Mouse (Mus musculus): ENCODE results near the gene Morc1. TPM values are rescaled to one million over a fixed set of nuclear protein-coding genes. Genes with fewer than 3 reads are reported as not detected.

Morc1 gene
- polyA plus RNA-seq, 1 experiment from 2014 or later = not detected

GRCm38 (mm10) chr16:48678029-48678428 is 247.0 kb downstream of the Morc1 start:
- H3K36me3 ChIP-seq (ENCODE audit: control insufficient read depth, insufficient read depth, low read length) = no peaks in the 10 kb centered on the region
- H3K4me2 ChIP-seq (replicated peaks; ENCODE audit: low read depth, low read length) = no peak overlapping the region
- H3K4me3 ChIP-seq (ENCODE audit: low read length) = no peak overlapping the region
- no peak for ATAC-seq (ENCODE audit: low FRiP score, low TSS enrichment)
- H3K27ac ChIP-seq (ENCODE audit: low read depth, low read length) = no peak overlapping the region
- no peaks in the 10 kb centered on the region for H3K4me1 ChIP-seq (ENCODE audit: control insufficient read depth, insufficient read depth, low read length)
- H3K9ac ChIP-seq (ENCODE audit: low read depth, low read length) = no peak overlapping the region
- WGBS = 71% methylated on average over 1 of the region's 1 CpGs
- H3K27me3 ChIP-seq (ENCODE audit: control insufficient read depth, insufficient read depth, low read length) = no peaks in the 10 kb centered on the region
- no peaks in the 10 kb centered on the region for H3K9me3 ChIP-seq (ENCODE audit: control insufficient read depth, low read length)

Other genes starting within 250 kb of the Morc1 start
- not detected in 2 replicates for gene Dppa4, start 147.5 kb upstream of the Morc1 start, polyA plus RNA-seq (2014; fragmentation: Nextera tagmentation; extraction: Ambion mirVana)
- gene Dppa2, start 127.3 kb upstream of the Morc1 start, polyA plus RNA-seq (2014; fragmentation: Nextera tagmentation; extraction: Ambion mirVana) = not detected in 2 replicates
- not detected in 2 replicates for gene Gm5485, start 18.8 kb upstream of the Morc1 start, polyA plus RNA-seq (2014; fragmentation: Nextera tagmentation; extraction: Ambion mirVana)

Measured in kidney, embryonic 14.5 days (tissue).